Mouse (Mus musculus) liver, embryonic 14.5 days (tissue): ENCODE results near the gene Evi5.

ENCODE experiments used
- CTCF ChIP-seq: IDR thresholded peaks from 2 replicates; pipeline ENCODE4 v1.5.1; 2016; ENCODE audit warnings: antibody characterized with exemption, low read depth, control low read depth
- EP300 ChIP-seq: IDR thresholded peaks from 2 replicates; pipeline ENCODE4 v1.6.1; 2016; ENCODE audit warnings: antibody characterized with exemption, low read depth

GRCm38 (mm10) chr5:107854556-107854955, 20.4 kb downstream of the Evi5 start:
- TF ChIP-seq CTCF (no peak), EP300 (no peak)
